Mouse (Mus musculus): ENCODE data around the gene Ptpre.

DNA sequence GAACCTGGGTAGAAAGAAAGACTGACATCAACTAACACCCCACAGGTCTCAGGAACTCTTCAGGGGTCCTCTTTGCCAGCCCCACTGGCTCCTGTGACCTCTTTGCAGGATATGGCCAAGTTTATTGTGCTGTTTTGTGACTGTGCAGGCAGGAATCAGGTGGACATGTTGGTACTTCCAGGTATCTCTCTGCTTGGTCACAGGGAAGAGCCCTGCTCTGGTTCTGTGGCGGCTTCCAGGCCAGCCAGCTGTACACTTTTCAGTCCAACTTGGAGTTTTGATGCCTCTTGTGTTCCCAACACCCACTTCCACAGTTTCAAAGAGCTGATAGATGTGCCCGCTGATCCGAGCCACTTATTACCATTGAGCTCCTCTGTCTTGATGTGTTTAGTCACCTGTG is 76.1 kb downstream of the Ptpre start:
- no peak for TF ChIP-seq CTCF (IDR thresholded peaks at IDR 0.05; ENCODE audit: low read depth)
- TF ChIP-seq EP300 (optimal IDR thresholded peaks at IDR 0.05): no peak

All from stomach, postnatal 0 days (tissue).